Mouse (Mus musculus): Measurements from ENCODE around the gene Cmc1. TPM values are rescaled to one million over a fixed set of nuclear protein-coding genes. Genes with fewer than 3 reads are reported as not detected.

The Cmc1 gene
- polyA plus RNA-seq, 1 experiment from 2014 or later = 41.7 TPM

GRCm38 (mm10) chr9:118042738-118043137 is 107.2 kb downstream of the Cmc1 start:
- ATAC-seq (ENCODE audit: low FRiP score) = no peak
- H3K27me3 ChIP-seq = no peaks in the 10 kb centered on the region
- H3K36me3 ChIP-seq = no peaks in the 10 kb centered on the region
- H3K4me2 ChIP-seq (replicated peaks) = no peak overlapping the region
- 95% methylated on average over 4 of the region's 4 CpGs for WGBS
- H3K4me1 ChIP-seq = peaks cover 13% of the 10 kb centered on the region
- H3K9ac ChIP-seq = no peak overlapping the region
- H3K9me3 ChIP-seq (replicated peaks) = no peaks in the 10 kb centered on the region
- H3K4me3 ChIP-seq = no peak overlapping the region
- H3K27ac ChIP-seq = no peak overlapping the region

GRCm38 (mm10) chr9:118041646-118042045 is 108.3 kb downstream of the Cmc1 start:
- H3K4me2 ChIP-seq (replicated peaks) = peak overlapping the region; percentile 63
- no peak for ATAC-seq (ENCODE audit: low FRiP score)
- WGBS = 22% methylated on average over 5 of the region's 5 CpGs
- no peak overlapping the region for H3K27ac ChIP-seq
- H3K9me3 ChIP-seq (replicated peaks) = no peaks in the 10 kb centered on the region
- H3K36me3 ChIP-seq = no peaks in the 10 kb centered on the region
- H3K9ac ChIP-seq = peak overlapping the region; percentile 87
- no peaks in the 10 kb centered on the region for H3K27me3 ChIP-seq
- peak overlapping the region; percentile 79 for H3K4me3 ChIP-seq
- peaks cover 13% of the 10 kb centered on the region for H3K4me1 ChIP-seq

GRCm38 (mm10) chr9:118041022-118041400 is 109.0 kb downstream of the Cmc1 start:
- no peaks in the 10 kb centered on the region for H3K27me3 ChIP-seq
- WGBS = 1% methylated on average over 19 of the region's 21 CpGs
- no peak for ATAC-seq (ENCODE audit: low FRiP score)

GRCm38 (mm10) chr9:118040218-118041021 is 109.6 kb downstream of the Cmc1 start, which contains the start of gene Azi2:
Gene Azi2 (plus strand): TSS chr9:118040499.
- Histone ChIP-seq H3K4me2 (replicated peaks) (peak within 1 kb of the TSS; percentile 63), H3K4me3 (peak within 1 kb of the TSS; percentile 79), H3K4me1 (peaks cover 13% of the 10 kb centered on the region), H3K36me3 (no peaks in the 10 kb centered on the region), H3K27me3 (no peaks in the 10 kb centered on the region), H3K9ac (peak within 1 kb of the TSS; percentile 87), H3K9me3 (replicated peaks) (no peaks in the 10 kb centered on the region), H3K27ac (peak within 1 kb of the TSS; percentile 96)
- WGBS = under 1% methylated on average over 87 of the region's 87 CpGs
- peak; percentile 98 for ATAC-seq (ENCODE audit: low FRiP score)

More at GRCm38 (mm10) chr9:118041022-118041400, 109.0 kb downstream of the Cmc1 start:
- H3K4me2 ChIP-seq (replicated peaks) = peak overlapping the region; percentile 63
- peak overlapping the region; percentile 79 for H3K4me3 ChIP-seq
- H3K9ac ChIP-seq = peak overlapping the region; percentile 87
- H3K36me3 ChIP-seq = no peaks in the 10 kb centered on the region
- no peaks in the 10 kb centered on the region for H3K9me3 ChIP-seq (replicated peaks)
- H3K4me1 ChIP-seq = peaks cover 13% of the 10 kb centered on the region
- H3K27ac ChIP-seq = peak overlapping the region; percentile 96

GRCm38 (mm10) chr9:118034990-118035389 is 115.0 kb downstream of the Cmc1 start:
- no peak overlapping the region for H3K27ac ChIP-seq
- no peaks in the 10 kb centered on the region for H3K36me3 ChIP-seq
- no peaks in the 10 kb centered on the region for H3K4me1 ChIP-seq
- no peak overlapping the region for H3K4me2 ChIP-seq (replicated peaks)
- ATAC-seq (ENCODE audit: low FRiP score) = no peak
- no peaks in the 10 kb centered on the region for H3K9me3 ChIP-seq (replicated peaks)
- 93% methylated on average over 3 of the region's 3 CpGs for WGBS
- no peak overlapping the region for H3K4me3 ChIP-seq
- H3K9ac ChIP-seq = no peak overlapping the region
- no peaks in the 10 kb centered on the region for H3K27me3 ChIP-seq

GRCm38 (mm10) chr9:118031694-118032093 is 118.3 kb downstream of the Cmc1 start:
- Histone ChIP-seq H3K4me1 (no peaks in the 10 kb centered on the region), H3K36me3 (no peaks in the 10 kb centered on the region), H3K27ac (no peak overlapping the region), H3K27me3 (no peaks in the 10 kb centered on the region), H3K9me3 (replicated peaks) (no peaks in the 10 kb centered on the region), H3K4me3 (no peak overlapping the region), H3K4me2 (replicated peaks) (no peak overlapping the region), H3K9ac (no peak overlapping the region)
- WGBS = 59% methylated on average over 2 of the region's 2 CpGs
- ATAC-seq (ENCODE audit: low FRiP score) = no peak

GRCm38 (mm10) chr9:118030252-118030651 is 119.7 kb downstream of the Cmc1 start:
- Histone ChIP-seq H3K36me3 (no peaks in the 10 kb centered on the region), H3K4me3 (no peak overlapping the region), H3K4me2 (replicated peaks) (no peak overlapping the region), H3K4me1 (no peaks in the 10 kb centered on the region), H3K9me3 (replicated peaks) (no peaks in the 10 kb centered on the region), H3K27ac (no peak overlapping the region), H3K9ac (no peak overlapping the region), H3K27me3 (no peaks in the 10 kb centered on the region)
- ATAC-seq (ENCODE audit: low FRiP score) = no peak
- WGBS = 88% methylated on average over 1 of the region's 1 CpGs

- Histone ChIP-seq H3K36me3 (no peaks in the 10 kb centered on the region), H3K9me3 (replicated peaks) (no peaks in the 10 kb centered on the region), H3K27me3 (no peaks in the 10 kb centered on the region), H3K4me2 (replicated peaks) (no peak overlapping the region), H3K9ac (no peak overlapping the region), H3K4me1 (no peaks in the 10 kb centered on the region), H3K4me3 (no peak overlapping the region), H3K27ac (no peak overlapping the region)
- WGBS = 45% methylated on average over 4 of the region's 4 CpGs
- ATAC-seq (ENCODE audit: low FRiP score) = no peak
Observed at GRCm38 (mm10) chr9:118029490-118029889, 120.5 kb downstream of the Cmc1 start.

GRCm38 (mm10) chr9:118024966-118025365 is 125.0 kb downstream of the Cmc1 start:
- Histone ChIP-seq H3K27me3 (no peaks in the 10 kb centered on the region), H3K9me3 (replicated peaks) (no peaks in the 10 kb centered on the region), H3K27ac (no peak overlapping the region), H3K4me1 (no peaks in the 10 kb centered on the region), H3K4me3 (no peak overlapping the region), H3K36me3 (no peaks in the 10 kb centered on the region), H3K9ac (no peak overlapping the region), H3K4me2 (replicated peaks) (no peak overlapping the region)
- WGBS = 62% methylated on average over 2 of the region's 2 CpGs
- ATAC-seq (ENCODE audit: low FRiP score) = no peak

Other genes starting within 250 kb of the Cmc1 start
- gene Azi2, start 109.7 kb downstream of the Cmc1 start, polyA plus RNA-seq (2016; fragmentation: Nextera tagmentation; extraction: Ambion mirVana) = 79.0 and 86.6 TPM in 2 replicates

Measured in hindbrain, embryonic 12.5 days (tissue).